Mouse (Mus musculus) embryonic facial prominence, embryonic 10.5 days (tissue): Measurements from ENCODE around the gene Dctn2. TPM values are rescaled to one million over a fixed set of nuclear protein-coding genes. Genes with fewer than 3 reads are reported as not detected.

Experiments
- DNase-seq: peaks from one replicate; pipeline ENCODE4 v3.0.0-alpha.2; 2017; ENCODE audit warnings: low spot score
- H3K27ac ChIP-seq: fragments of 300-500 bp; sonication (generic); replicated peaks from 2 replicates; pipeline ENCODE4 v1.5.1; 2016; ENCODE audit warnings: mild to moderate bottlenecking
- H3K27me3 ChIP-seq: fragments of 300-500 bp; sonication (generic); replicated peaks from 2 replicates; pipeline ENCODE4 v1.6.1; 2016; ENCODE audit warnings: low read depth, mild to moderate bottlenecking; ENCODE audit not compliant: poor library complexity, severe bottlenecking
- H3K36me3 ChIP-seq: fragments of 300-500 bp; sonication (generic); replicated peaks from 2 replicates; pipeline ENCODE4 v1.6.1; 2016; ENCODE audit warnings: mild to moderate bottlenecking, moderate library complexity
- H3K4me1 ChIP-seq: fragments of 300-500 bp; sonication (generic); 2 replicates; pipeline ENCODE4 v1.6.1; 2016
- H3K4me3 ChIP-seq: fragments of 300-500 bp; sonication (generic); 2 replicates; pipeline ENCODE4 v1.5.1; 2016; ENCODE audit warnings: mild to moderate bottlenecking, moderate library complexity
- H3K9me3 ChIP-seq: fragments of 300-500 bp; sonication (generic); 2 replicates; pipeline ENCODE4 v1.6.1; 2016; ENCODE audit warnings: mild to moderate bottlenecking
- WGBS: fragments of 180-500 bp; shearing (Covaris S2); methylation state at CpG from one replicate; pipeline ENCODE4 v1.1.7; 2016; 5-methylcytosine and 5-hydroxymethylcytosine counted together
- polyA plus RNA-seq: library from polyadenylated mRNA; unstranded; fragments of >200 nt; fragmentation: Nextera tagmentation; extraction: Ambion mirVana; gene quantifications from 2 replicates; pipeline ENCODE4 v1.2.1, GENCODE M21; 2016

Gene Dctn2
- 187 and 197 TPM in 2 replicates for polyA plus RNA-seq

DNA sequence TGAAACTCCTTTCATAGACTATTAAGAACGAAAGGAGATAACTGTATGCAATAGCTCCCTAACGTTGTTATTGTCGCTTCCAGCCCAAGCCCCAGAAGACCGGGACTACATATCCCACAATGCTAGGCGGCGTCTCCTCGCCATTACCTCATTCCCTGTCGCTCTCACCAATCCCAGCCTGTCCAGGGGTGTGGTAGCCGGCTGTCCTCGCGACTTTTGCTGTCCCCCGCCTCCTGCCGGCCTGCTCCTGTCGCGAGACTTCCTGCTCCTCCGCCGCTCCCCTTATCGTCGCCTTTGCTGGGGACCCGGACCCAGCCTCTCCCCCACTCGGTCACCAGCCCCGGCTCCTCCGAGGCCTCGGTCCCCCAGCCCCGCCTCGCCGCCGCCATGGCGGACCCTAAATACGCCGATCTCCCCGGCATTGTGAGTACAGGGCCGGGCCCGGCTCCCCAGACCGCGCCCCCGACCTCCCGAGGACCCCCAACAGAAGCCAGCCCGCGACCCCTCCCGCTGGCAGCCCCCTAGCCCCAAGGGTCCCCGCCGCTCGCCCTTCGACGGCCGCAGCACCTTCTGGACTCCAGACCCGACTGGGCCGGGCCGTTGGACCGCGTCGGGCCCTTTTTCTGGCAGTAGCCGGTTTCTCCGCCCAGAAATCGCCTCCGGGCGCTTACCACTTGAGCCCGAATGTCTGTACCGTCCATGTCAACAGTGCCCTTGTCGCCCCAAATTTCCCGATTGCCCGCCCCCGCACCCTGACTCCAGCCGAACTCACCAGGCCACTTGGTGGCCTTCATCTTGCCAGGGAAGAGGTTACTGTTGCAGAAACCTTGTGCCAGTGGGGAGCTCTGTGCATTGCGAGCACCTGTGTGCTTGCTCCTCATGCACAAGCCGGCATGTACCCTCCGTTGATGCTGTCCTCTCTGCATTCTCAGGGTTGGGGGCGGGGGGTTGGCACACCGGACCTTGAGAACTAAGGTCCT is at the start of gene Dctn2:
Gene Dctn2, plus strand, starts transcription at position 257 of the 980 bp plus-strand sequence.
- DNase-seq: peak; percentile 97

DNA sequence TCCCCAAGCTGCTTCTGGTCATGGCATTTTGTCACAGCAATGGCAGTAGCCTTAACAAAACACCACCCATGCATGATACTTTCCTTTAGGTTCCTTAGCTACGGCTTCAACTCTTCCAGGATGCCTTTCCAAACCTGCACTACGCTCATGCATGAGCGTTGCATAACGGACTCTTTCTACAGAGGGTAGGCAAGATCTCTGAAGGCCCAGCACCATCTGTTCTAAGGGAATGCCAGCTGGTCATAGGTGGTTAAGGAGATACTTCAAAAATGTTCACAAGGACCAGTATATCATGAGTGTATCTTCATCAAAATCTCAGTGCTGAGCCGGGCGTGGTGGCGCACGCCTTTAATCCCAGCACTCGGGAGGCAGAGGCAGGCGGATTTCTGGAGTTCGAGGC is 49.7 kb upstream of the Dctn2 start:
- Histone ChIP-seq H3K4me1 (no peaks in the 10 kb centered on the region), H3K4me3 (no peak overlapping the region), H3K36me3 (no peaks in the 10 kb centered on the region), H3K9me3 (no peaks in the 10 kb centered on the region), H3K27ac (no peak overlapping the region), H3K27me3 (no peaks in the 10 kb centered on the region)
- no peak for DNase-seq
- 96% methylated on average over 11 of the region's 11 CpGs for WGBS

More for the DNA sequence above, at the start of gene Dctn2:
- Histone ChIP-seq H3K9me3 (no peaks in the 10 kb centered on the region), H3K4me3 (peak within 1 kb of the TSS; percentile 95), H3K27ac (peak within 1 kb of the TSS; percentile 96), H3K4me1 (peaks cover 30% of the 10 kb centered on the region), H3K36me3 (peaks cover 34% of the 10 kb centered on the region), H3K27me3 (peaks cover 37% of the 10 kb centered on the region)
- under 1% methylated on average over 70 of the region's 70 CpGs for WGBS

DNA sequence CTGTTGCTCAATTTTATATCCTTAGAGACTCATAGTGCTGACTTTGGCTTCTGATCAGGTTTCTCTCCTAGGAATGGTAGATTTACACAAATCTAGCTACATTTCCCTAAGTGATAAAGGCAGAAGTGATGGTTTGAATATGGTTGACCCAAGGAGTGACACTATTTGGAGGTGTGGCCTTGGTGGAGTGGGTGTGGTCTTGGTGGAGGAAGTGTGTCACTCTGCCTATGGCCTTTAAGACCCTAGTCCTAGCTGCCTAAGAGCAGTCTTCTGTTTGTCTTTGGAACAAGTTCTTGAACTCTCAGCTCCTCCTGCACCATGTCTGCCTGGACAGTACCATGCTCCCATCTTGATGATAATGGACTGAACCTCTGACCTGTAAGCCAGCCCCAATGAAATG is 49.0 kb upstream of the Dctn2 start:
- Histone ChIP-seq H3K27me3 (no peaks in the 10 kb centered on the region), H3K9me3 (no peaks in the 10 kb centered on the region), H3K27ac (no peak overlapping the region), H3K36me3 (no peaks in the 10 kb centered on the region), H3K4me1 (no peaks in the 10 kb centered on the region), H3K4me3 (no peak overlapping the region)
- no peak for DNase-seq

DNA sequence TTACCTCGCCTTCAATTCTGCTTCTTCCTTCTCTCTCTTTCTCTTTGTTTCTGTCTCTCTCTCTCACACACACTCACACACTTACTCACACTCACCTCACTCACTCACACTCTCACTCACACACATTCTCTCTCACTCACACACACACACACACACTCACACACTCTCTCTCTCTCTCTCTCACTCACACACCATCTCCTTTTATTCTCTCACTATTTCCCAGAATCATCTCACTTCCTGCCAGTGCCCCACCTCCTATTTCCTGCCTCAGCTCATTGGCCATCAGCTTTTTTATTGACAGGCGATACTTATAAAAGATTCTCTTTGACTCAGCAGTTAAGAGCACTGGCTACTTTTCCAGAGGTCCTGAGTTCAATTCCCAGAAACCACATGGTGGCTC is 47.8 kb upstream of the Dctn2 start:
- Histone ChIP-seq H3K27me3 (no peaks in the 10 kb centered on the region), H3K36me3 (no peaks in the 10 kb centered on the region), H3K9me3 (no peaks in the 10 kb centered on the region), H3K4me3 (no peak overlapping the region), H3K4me1 (0 out of 2 replicates have a peak, but pooled peaks cover 6% of the 10 kb centered on the region), H3K27ac (no peak overlapping the region)
- 90% methylated on average over 2 of the region's 2 CpGs for whole genome bisulfite sequencing
- DNase-seq: no peak

DNA sequence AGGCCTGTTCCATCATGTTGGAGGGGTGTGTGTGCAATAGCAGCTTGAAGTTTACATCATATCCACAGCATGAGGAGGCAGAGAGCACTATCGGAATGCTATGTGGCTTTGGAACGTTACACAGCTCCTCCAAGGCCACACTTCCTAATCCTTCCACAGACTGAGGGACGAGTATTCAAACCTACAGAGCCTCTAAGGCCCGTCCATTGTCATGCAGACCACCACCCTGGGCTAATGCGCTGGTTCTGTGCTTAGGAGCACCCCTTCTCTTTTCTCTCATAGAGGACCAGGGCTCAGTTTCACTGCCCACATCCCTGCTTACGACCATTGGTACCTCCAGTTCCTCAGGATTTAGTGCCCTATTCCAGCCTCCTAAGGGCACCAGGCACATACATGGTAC is 41.0 kb upstream of the Dctn2 start:
- 30% methylated on average over 6 of the region's 6 CpGs for WGBS
- no peaks in the 10 kb centered on the region for H3K36me3 ChIP-seq
- no peak overlapping the region for H3K27ac ChIP-seq
- no peak for DNase-seq
- no peak overlapping the region for H3K4me3 ChIP-seq
- H3K4me1 ChIP-seq: peaks cover 13% of the 10 kb centered on the region
- peaks cover 28% of the 10 kb centered on the region; the same call in 1 of the 2 replicates for H3K27me3 ChIP-seq
- no peaks in the 10 kb centered on the region for H3K9me3 ChIP-seq

DNA sequence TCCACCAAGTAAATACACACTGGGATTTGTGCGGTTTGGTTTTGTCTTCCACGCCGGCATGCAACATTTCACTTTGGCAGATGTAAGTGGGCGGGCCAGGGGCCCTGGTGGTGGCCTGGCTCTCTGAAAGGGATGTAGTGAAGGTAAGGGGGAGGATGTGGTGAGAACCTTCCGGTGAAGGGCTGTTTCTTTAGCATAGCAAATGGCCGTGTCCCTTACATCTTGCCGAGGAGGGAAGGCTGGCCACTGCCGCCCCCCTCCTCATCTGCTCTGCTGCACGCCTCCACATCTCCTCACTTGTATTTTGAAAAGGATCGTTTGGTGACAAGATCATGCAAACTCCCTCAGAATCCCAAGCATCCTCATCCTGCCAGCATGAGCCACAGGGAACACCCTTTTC is 40.4 kb upstream of the Dctn2 start:
- 30% methylated on average over 10 of the region's 10 CpGs for WGBS
- H3K9me3 ChIP-seq: no peaks in the 10 kb centered on the region

DNA sequence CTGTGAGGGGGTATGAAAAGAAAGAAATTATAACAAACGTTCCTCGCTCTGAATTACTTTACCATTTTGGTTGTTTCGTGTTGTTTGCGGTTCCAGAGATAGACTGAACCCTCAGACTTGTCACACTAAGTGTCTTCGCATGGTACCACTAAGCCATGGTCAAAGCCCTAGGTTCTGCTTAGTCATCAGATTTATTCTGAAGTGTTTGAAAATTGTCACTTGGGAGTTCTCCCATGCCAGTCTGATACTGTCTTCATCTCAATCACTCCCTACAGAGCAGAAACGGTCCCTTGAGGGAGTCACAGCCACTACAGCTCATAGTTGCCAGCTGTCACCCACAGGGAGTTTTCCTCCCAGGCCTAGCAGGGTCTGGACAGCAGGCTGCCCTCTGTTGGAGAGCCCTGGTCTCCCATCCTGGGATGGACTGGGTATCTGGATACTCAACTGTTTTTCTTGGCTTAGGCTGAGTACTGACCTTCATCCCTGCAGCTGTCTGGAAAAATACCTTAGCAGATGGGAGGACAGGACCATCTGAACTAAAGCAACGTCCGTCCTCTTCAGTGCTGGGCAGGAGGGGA is 39.8 kb upstream of the Dctn2 start:
- DNase-seq: no peak
- H3K9me3 ChIP-seq: no peaks in the 10 kb centered on the region
- no peaks in the 10 kb centered on the region for H3K36me3 ChIP-seq
- H3K27me3 ChIP-seq: peaks cover 33% of the 10 kb centered on the region; the same call in 1 of the 2 replicates
- H3K27ac ChIP-seq: no peak overlapping the region
- 70% methylated on average over 8 of the region's 8 CpGs for whole genome bisulfite sequencing
- no peak overlapping the region for H3K4me3 ChIP-seq
- H3K4me1 ChIP-seq: peaks cover 13% of the 10 kb centered on the region

More for the DNA sequence above, 40.4 kb upstream of the Dctn2 start:
- H3K36me3 ChIP-seq: no peaks in the 10 kb centered on the region
- no peak for DNase-seq
- H3K27me3 ChIP-seq: peaks cover 32% of the 10 kb centered on the region; the same call in 1 of the 2 replicates
- H3K4me3 ChIP-seq: no peak overlapping the region
- H3K4me1 ChIP-seq: peaks cover 13% of the 10 kb centered on the region
- H3K27ac ChIP-seq: no peak overlapping the region

DNA sequence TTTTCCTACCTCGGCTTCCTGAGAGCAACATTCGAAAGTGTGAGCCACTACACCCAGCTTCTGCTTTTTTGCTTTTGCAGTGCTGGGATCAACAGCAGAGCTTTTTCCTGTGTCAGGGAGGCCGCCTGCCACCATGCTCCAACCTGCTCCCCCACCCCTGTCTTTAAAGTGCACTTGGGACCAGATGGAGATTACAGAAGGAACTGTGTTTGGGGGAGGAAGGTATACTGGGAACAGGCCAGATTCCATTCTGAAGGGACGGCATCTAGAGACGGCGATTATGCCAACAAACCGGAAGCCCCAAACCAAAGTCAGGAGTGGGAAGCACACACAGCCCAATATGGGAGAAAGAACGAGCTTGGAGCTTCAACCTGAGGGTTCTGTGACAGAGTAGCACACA is 39.0 kb upstream of the Dctn2 start:
- Histone ChIP-seq H3K27me3 (peaks cover 33% of the 10 kb centered on the region; the same call in 1 of the 2 replicates), H3K4me1 (peaks cover 17% of the 10 kb centered on the region), H3K9me3 (no peaks in the 10 kb centered on the region), H3K4me3 (no peak overlapping the region), H3K27ac (no peak overlapping the region), H3K36me3 (no peaks in the 10 kb centered on the region)
- no peak for DNase-seq
- WGBS: 85% methylated on average over 8 of the region's 8 CpGs

DNA sequence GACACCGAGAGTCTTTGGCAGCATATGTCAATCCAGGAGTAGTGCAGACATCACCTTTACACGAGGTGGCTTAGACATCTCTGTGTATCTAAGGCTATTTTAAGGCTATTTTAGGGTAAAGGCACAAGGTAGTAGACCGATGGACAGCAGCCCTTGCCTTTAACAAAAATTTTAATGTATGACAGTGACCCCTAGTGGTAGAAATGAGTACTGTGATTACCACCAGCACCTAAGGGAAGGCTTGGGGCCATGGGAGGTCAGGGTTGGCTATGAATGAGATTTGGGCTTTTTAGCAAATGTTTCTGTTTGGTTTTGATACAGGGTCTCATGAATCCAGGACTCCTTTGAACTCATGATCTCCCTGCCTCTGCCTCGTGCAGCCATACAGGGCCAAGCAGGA is 37.3 kb upstream of the Dctn2 start:
- no peaks in the 10 kb centered on the region for H3K36me3 ChIP-seq
- peaks cover 31% of the 10 kb centered on the region; the same call in 1 of the 2 replicates for H3K27me3 ChIP-seq
- WGBS: 23% methylated on average over 4 of the region's 4 CpGs
- no peaks in the 10 kb centered on the region for H3K9me3 ChIP-seq
- no peak overlapping the region for H3K4me3 ChIP-seq
- H3K4me1 ChIP-seq: peaks cover 11% of the 10 kb centered on the region
- no peak overlapping the region for H3K27ac ChIP-seq
- DNase-seq: peak; percentile 28

DNA sequence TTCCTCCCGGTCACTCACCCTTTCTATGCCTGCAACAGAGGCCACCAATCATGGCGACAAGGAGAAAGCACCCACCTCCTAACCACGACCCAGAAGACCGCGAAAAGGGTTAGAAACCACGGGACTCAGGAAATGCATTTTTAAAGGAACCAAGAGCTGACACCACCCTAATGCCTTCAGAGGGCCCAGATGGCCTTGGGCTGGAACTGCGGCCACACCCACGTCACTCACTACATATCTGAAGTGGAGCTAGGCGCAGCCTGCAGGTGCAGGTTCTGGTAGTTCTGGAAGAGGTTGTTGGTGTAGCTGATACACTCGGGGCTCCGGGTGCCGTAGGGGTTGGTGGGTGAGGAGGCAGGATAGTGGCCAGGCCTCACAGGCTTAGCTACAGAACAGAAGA is 35.5 kb upstream of the Dctn2 start:
- H3K36me3 ChIP-seq: no peaks in the 10 kb centered on the region; the same call in 1 of the 2 replicates
- H3K9me3 ChIP-seq: no peaks in the 10 kb centered on the region
- no peak for DNase-seq
- H3K4me1 ChIP-seq: peaks cover 7% of the 10 kb centered on the region
- peaks cover 33% of the 10 kb centered on the region; the same call in 1 of the 2 replicates for H3K27me3 ChIP-seq
- H3K4me3 ChIP-seq: no peak overlapping the region
- no peak overlapping the region for H3K27ac ChIP-seq
- 86% methylated on average over 12 of the region's 12 CpGs for WGBS

DNA sequence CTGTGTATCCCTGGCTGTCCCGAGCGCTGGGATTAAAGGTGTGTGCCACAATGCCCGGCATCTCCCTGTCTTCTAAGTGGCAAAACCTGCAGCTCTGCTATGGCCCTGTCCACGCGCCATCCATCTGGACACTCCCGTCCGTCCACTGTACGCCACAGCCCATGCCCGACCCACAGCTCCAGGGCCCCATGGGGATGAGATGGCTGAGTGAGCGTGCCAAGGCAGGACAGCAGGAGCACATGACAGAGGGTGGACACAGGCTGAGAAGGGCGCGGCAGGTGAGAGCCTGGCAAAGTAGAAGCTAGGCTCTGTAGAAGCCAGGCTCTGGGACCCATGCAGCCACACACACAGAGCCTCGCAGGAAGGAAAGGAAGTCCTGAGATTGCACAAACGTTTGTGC is 34.4 kb upstream of the Dctn2 start:
- Histone ChIP-seq H3K4me1 (peaks cover 14% of the 10 kb centered on the region), H3K36me3 (no peaks in the 10 kb centered on the region; the same call in 1 of the 2 replicates), H3K9me3 (no peaks in the 10 kb centered on the region), H3K27me3 (peaks cover 26% of the 10 kb centered on the region; the same call in 1 of the 2 replicates), H3K27ac (no peak overlapping the region), H3K4me3 (no peak overlapping the region)
- no peak for DNase-seq
- WGBS: 83% methylated on average over 14 of the region's 14 CpGs

DNA sequence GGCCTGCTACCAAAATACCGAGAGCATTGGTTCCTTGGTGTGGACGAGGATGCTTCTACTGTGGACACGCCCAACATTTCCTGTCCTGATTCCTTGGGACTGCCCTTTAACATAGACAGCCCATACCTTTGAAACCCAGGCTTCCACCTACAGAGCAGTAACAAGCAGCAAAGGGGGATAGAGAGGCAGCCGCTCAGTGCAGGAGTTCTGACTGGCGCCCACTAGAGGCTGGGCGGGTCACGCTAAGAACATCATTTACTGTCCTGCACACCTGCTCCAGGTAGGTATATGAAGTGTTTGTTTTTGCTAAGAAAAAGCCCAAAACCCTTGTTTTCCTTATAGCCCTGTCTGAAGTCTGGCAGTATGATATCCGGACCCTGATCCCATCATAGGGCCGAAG is 33.0 kb upstream of the Dctn2 start:
- 75% methylated on average over 9 of the region's 9 CpGs for WGBS
- no peaks in the 10 kb centered on the region for H3K9me3 ChIP-seq
- peaks cover 3% of the 10 kb centered on the region for H3K36me3 ChIP-seq
- DNase-seq: no peak
- H3K27ac ChIP-seq: no peak overlapping the region
- H3K27me3 ChIP-seq: 0 out of 2 replicates have a peak, but pooled peaks cover 19% of the 10 kb centered on the region
- H3K4me3 ChIP-seq: no peak overlapping the region
- peaks cover 23% of the 10 kb centered on the region for H3K4me1 ChIP-seq
